Mouse (Mus musculus): ENCODE measurements around the gene Nrcam. TPM values are rescaled to one million over a fixed set of nuclear protein-coding genes. Genes with fewer than 3 reads are reported as not detected.

The Nrcam gene
- polyA plus RNA-seq, 1 experiment from 2014 or later: 1.1 TPM

DNA sequence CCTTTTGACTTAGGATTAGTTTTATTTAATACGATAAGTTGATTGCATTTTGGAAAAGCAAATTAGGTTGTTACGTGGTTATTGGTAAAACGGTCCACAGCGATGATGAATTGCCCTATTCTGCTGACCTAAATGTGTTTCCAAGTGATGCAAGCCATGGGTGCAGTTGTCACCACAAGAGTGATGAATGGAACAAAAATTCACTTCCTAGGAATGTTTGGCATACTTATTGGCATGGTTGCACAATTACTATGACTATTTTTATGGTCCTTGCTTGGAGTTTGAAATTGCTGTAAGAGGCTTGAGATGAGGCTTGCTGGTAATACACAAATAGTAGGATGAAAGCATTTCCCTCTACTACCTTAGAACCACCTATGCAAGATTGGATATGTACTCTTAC, 125.1 kb downstream of the Nrcam start:
- no peaks in the 10 kb centered on the region for H3K36me3 ChIP-seq (ENCODE audit: control insufficient read depth, insufficient read depth)
- no peaks in the 10 kb centered on the region for H3K9me3 ChIP-seq (ENCODE audit: control insufficient read depth)
- H3K9ac ChIP-seq (ENCODE audit: low read depth, low read length): no peak overlapping the region
- no peak overlapping the region for H3K27ac ChIP-seq (ENCODE audit: low read depth, low read length)
- no peak for TF ChIP-seq CTCF (IDR thresholded peaks at IDR 0.05; ENCODE audit: low read depth)
- H3K4me2 ChIP-seq (replicated peaks; ENCODE audit: low read depth): no peak overlapping the region
- no peak for ATAC-seq
- 91% methylated on average over 4 of the region's 4 CpGs for whole genome bisulfite sequencing
- H3K27me3 ChIP-seq (replicated peaks; ENCODE audit: control insufficient read depth, insufficient read depth, low read length): no peaks in the 10 kb centered on the region
- H3K4me1 ChIP-seq (replicated peaks; ENCODE audit: control insufficient read depth, insufficient read depth, low read length): no peaks in the 10 kb centered on the region
- H3K4me3 ChIP-seq (ENCODE audit: low read depth, low read length): no peak overlapping the region

DNA sequence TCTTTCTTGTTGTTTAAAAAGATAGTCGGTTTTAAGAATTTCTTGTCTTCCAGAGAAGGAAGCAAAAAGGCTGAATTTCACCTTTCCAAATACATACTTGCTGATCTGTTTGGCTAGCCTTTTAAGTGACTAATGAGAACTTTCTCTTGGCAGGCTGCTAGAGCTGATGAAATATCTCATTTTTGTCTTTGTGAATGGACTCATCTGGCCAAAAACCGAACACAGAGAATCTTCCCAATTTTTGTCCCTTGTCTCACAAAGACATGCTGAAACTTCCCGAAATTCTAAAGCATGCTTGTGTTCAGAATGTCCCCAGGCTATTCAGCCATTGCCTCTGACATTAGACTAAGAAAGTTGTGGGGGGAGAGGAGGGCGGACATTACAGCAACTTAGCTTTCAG, 129.3 kb downstream of the Nrcam start:
- Histone ChIP-seq H3K4me3 (ENCODE audit: low read depth, low read length) (no peak overlapping the region), H3K4me1 (replicated peaks; ENCODE audit: control insufficient read depth, insufficient read depth, low read length) (no peaks in the 10 kb centered on the region), H3K9me3 (ENCODE audit: control insufficient read depth) (no peaks in the 10 kb centered on the region), H3K27ac (ENCODE audit: low read depth, low read length) (no peak overlapping the region), H3K36me3 (ENCODE audit: control insufficient read depth, insufficient read depth) (no peaks in the 10 kb centered on the region), H3K4me2 (replicated peaks; ENCODE audit: low read depth) (no peak overlapping the region), H3K9ac (ENCODE audit: low read depth, low read length) (no peak overlapping the region), H3K27me3 (replicated peaks; ENCODE audit: control insufficient read depth, insufficient read depth, low read length) (no peaks in the 10 kb centered on the region)
- no peak for TF ChIP-seq CTCF (IDR thresholded peaks at IDR 0.05; ENCODE audit: low read depth)
- WGBS: 71% methylated on average over 4 of the region's 4 CpGs
- no peak for ATAC-seq

DNA sequence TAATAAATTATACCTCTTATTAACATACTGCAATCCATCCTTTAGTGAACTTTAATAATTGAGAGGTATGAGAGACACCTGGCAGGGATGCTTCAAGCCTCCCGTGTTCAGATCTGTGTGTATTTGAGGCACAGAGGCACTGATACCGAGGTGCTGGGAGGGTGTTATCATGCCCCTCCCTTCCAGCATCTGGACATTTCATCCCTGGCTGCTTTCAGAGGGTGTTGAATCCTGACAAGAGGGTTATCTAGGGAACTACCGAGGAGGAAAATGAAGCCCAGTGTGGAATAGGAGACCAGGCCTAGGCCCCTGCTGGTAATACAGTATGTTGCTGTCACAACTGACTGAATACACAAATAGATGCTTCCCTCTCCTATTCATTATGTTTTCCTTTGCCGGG, 133.8 kb downstream of the Nrcam start:
- ATAC-seq: no peak
- Histone ChIP-seq H3K4me3 (ENCODE audit: low read depth, low read length) (no peak overlapping the region), H3K9ac (ENCODE audit: low read depth, low read length) (no peak overlapping the region), H3K9me3 (ENCODE audit: control insufficient read depth) (no peaks in the 10 kb centered on the region), H3K27ac (ENCODE audit: low read depth, low read length) (no peak overlapping the region), H3K4me2 (replicated peaks; ENCODE audit: low read depth) (no peak overlapping the region), H3K27me3 (replicated peaks; ENCODE audit: control insufficient read depth, insufficient read depth, low read length) (no peaks in the 10 kb centered on the region), H3K36me3 (ENCODE audit: control insufficient read depth, insufficient read depth) (no peaks in the 10 kb centered on the region), H3K4me1 (replicated peaks; ENCODE audit: control insufficient read depth, insufficient read depth, low read length) (no peaks in the 10 kb centered on the region)
- TF ChIP-seq CTCF (IDR thresholded peaks at IDR 0.05; ENCODE audit: low read depth): no peak
- 70% methylated on average over 4 of the region's 4 CpGs for WGBS

DNA sequence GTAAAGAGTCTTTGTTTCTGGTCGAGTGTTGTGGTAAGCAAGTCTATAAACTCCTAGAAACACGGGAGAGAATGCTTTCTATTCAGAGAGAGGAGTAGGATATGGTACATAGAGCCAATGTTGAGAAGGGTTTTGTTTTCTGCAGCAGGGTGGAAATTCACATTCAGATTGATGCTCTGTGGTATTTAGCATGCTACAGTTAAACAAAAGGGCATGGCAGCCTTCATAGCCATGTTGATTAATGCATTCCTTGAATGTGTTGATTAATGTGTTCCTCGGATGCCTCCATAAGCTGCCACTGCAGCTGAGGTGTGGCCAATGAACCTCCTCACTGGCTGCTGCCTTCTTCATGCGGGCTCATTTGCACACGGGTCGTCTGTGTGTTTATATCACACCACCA, 134.3 kb downstream of the Nrcam start:
- Histone ChIP-seq H3K4me3 (ENCODE audit: low read depth, low read length) (no peak overlapping the region), H3K4me2 (replicated peaks; ENCODE audit: low read depth) (no peak overlapping the region), H3K27ac (ENCODE audit: low read depth, low read length) (no peak overlapping the region), H3K27me3 (replicated peaks; ENCODE audit: control insufficient read depth, insufficient read depth, low read length) (no peaks in the 10 kb centered on the region), H3K4me1 (replicated peaks; ENCODE audit: control insufficient read depth, insufficient read depth, low read length) (no peaks in the 10 kb centered on the region), H3K9me3 (ENCODE audit: control insufficient read depth) (no peaks in the 10 kb centered on the region), H3K9ac (ENCODE audit: low read depth, low read length) (no peak overlapping the region), H3K36me3 (ENCODE audit: control insufficient read depth, insufficient read depth) (no peaks in the 10 kb centered on the region)
- 61% methylated on average over 6 of the region's 6 CpGs for WGBS
- no peak for ATAC-seq
- TF ChIP-seq CTCF (IDR thresholded peaks at IDR 0.05; ENCODE audit: low read depth): no peak

DNA sequence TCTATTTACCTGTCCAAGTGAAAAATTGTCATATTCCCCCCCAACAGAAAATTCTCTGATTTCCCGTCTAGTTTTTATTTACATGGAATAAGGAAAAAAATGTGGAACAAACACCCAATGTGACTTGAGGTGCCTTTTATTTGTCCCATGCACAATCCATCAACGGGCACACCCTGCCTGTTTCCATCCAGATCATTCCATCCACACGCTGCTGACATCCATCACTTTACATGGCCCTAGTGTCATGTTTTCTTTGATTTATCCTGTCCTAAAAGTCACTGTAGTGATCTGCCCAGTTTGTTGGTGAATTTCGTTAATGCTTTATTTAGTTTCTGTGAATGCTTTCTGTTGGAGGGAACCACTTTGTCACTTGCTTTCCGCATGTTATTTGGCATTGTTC, 142.4 kb downstream of the Nrcam start:
- no peak overlapping the region for H3K9ac ChIP-seq (ENCODE audit: low read depth, low read length)
- WGBS: 78% methylated on average over 5 of the region's 5 CpGs

DNA sequence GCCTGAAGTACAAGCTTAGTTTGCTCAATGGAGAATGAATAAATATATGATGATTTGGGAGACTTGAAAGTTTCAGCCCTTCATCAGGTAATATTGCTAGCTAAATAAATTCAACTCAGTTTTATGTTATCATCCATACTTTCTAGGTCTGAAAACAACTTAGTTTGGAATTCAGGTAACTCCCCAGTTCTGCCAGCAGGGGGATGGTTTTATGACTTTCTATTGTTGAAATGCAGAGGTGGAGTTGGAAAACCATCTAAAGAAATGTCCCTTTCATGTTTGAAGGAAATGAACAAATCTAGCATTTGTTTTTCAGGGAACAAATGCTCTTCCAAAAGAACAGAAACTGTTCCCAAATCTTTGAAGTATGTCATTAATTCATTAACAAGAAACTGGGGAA, 146.7 kb downstream of the Nrcam start:
- Histone ChIP-seq H3K4me3 (ENCODE audit: low read depth, low read length) (no peak overlapping the region), H3K27me3 (replicated peaks; ENCODE audit: control insufficient read depth, insufficient read depth, low read length) (no peaks in the 10 kb centered on the region), H3K9me3 (ENCODE audit: control insufficient read depth) (no peaks in the 10 kb centered on the region), H3K4me2 (replicated peaks; ENCODE audit: low read depth) (no peak overlapping the region), H3K9ac (ENCODE audit: low read depth, low read length) (no peak overlapping the region), H3K4me1 (replicated peaks; ENCODE audit: control insufficient read depth, insufficient read depth, low read length) (no peaks in the 10 kb centered on the region), H3K27ac (ENCODE audit: low read depth, low read length) (no peak overlapping the region), H3K36me3 (ENCODE audit: control insufficient read depth, insufficient read depth) (no peaks in the 10 kb centered on the region)
- peak; percentile 22; the same call in 1 of the 2 replicates for TF ChIP-seq CTCF (IDR thresholded peaks at IDR 0.05; ENCODE audit: low read depth)
- no peak for ATAC-seq

More for the DNA sequence above, 142.4 kb downstream of the Nrcam start:
- H3K27ac ChIP-seq (ENCODE audit: low read depth, low read length): no peak overlapping the region
- no peak overlapping the region for H3K4me3 ChIP-seq (ENCODE audit: low read depth, low read length)
- no peak overlapping the region for H3K4me2 ChIP-seq (replicated peaks; ENCODE audit: low read depth)
- no peak for ATAC-seq
- H3K36me3 ChIP-seq (ENCODE audit: control insufficient read depth, insufficient read depth): no peaks in the 10 kb centered on the region
- no peaks in the 10 kb centered on the region for H3K9me3 ChIP-seq (ENCODE audit: control insufficient read depth)
- H3K27me3 ChIP-seq (replicated peaks; ENCODE audit: control insufficient read depth, insufficient read depth, low read length): no peaks in the 10 kb centered on the region
- TF ChIP-seq CTCF (IDR thresholded peaks at IDR 0.05; ENCODE audit: low read depth): no peak
- H3K4me1 ChIP-seq (replicated peaks; ENCODE audit: control insufficient read depth, insufficient read depth, low read length): no peaks in the 10 kb centered on the region
